16 mouse cellular contexts compared by ENCODE assay signal in genomic region chr1:55983522-55984066, GRCm38 (mm10).
A peak's percentile ranks its signal among the peaks of the same experiment; 100 is the strongest.
DNase-seq lines count a peak whose midpoint lies in the region; ATAC-seq and TF ChIP-seq lines count a peak whose summit lies in the region.
"Had no signal": no experiment of that assay in that cellular context is flagged by ENCODE, and none has a peak within 500 bp of the region (broad histone marks: within the 10 kb centered on the region; RNA-seq: fewer than 3 reads in every experiment).

No protein-coding gene starts in this region.

- no peak overlapping the region for H3K4me3 ChIP-seq in midbrain, postnatal 0 days (ENCODE audit: low read depth, low read length)
- no peak overlapping the region for H3K4me3 ChIP-seq in midbrain, embryonic 15.5 days
- no peak overlapping the region for H3K4me3 ChIP-seq in intestine, postnatal 0 days (ENCODE audit: low read depth, low read length)
- H3K4me3 ChIP-seq: limb, embryonic 13.5 days had no signal

- no peak overlapping the region for H3K27ac ChIP-seq in midbrain, postnatal 0 days (ENCODE audit: low read depth, low read length)
- no peak overlapping the region for H3K27ac ChIP-seq in midbrain, embryonic 15.5 days
- H3K27ac ChIP-seq in intestine, postnatal 0 days (ENCODE audit: low read depth, low read length), result no peak overlapping the region
- H3K27ac ChIP-seq: limb, embryonic 13.5 days had no signal

- no peak overlapping the region for H3K9ac ChIP-seq in midbrain, postnatal 0 days (replicated peaks; ENCODE audit: low read length, poor library complexity, severe bottlenecking)
- H3K9ac ChIP-seq in midbrain, embryonic 15.5 days, result no peak overlapping the region
- H3K9ac ChIP-seq in intestine, postnatal 0 days (ENCODE audit: low read depth, low read length), result no peak overlapping the region
- H3K9ac ChIP-seq: limb, embryonic 13.5 days had no signal

- H3K4me2 ChIP-seq in midbrain, postnatal 0 days (ENCODE audit: low read depth, low read length, poor library complexity, severe bottlenecking), result no peak overlapping the region
- H3K4me2 ChIP-seq in midbrain, embryonic 15.5 days, result no peak overlapping the region
- H3K4me2 ChIP-seq in intestine, postnatal 0 days (replicated peaks; ENCODE audit: low read depth), result no peak overlapping the region
- H3K4me2 ChIP-seq: limb, embryonic 13.5 days had no signal

- ATAC-seq in frontal cortex, adult (ENCODE audit: low TSS enrichment), result peak; percentile 93
- ATAC-seq in midbrain, postnatal 0 days (ENCODE audit: low FRiP score), result no peak
- ATAC-seq in midbrain, embryonic 15.5 days (replicated peaks), result no peak
- no peak for ATAC-seq in intestine, postnatal 0 days
- ATAC-seq: Patski had no signal

- H3K27me3 ChIP-seq in midbrain, postnatal 0 days (ENCODE audit: insufficient read depth, low read length), result no peaks in the 10 kb centered on the region
- H3K27me3 ChIP-seq in midbrain, embryonic 15.5 days (replicated peaks), result no peaks in the 10 kb centered on the region
- no peaks in the 10 kb centered on the region for H3K27me3 ChIP-seq in intestine, postnatal 0 days (replicated peaks; ENCODE audit: control insufficient read depth, insufficient read depth, low read length)
- H3K27me3 ChIP-seq: limb, embryonic 13.5 days had no signal

- no peak for TF ChIP-seq CTCF in midbrain, postnatal 0 days (IDR thresholded peaks at IDR 0.05)
- no peak for TF ChIP-seq CTCF in intestine, postnatal 0 days (IDR thresholded peaks at IDR 0.05; ENCODE audit: low read depth)

- no peak for DNase-seq in frontal cortex, postnatal 14 days (ENCODE audit: low spot score in 2 of 2)
- DNase-seq in midbrain, postnatal 0 days (ENCODE audit: low spot score), result peak; percentile 27
- DNase-seq in layer of hippocampus, adult 9-10 months (ENCODE audit: low spot score), result peak; percentile 9
- DNase-seq in right cerebral cortex, postnatal 4 days, result peak; percentile 32
- no peak for DNase-seq in gastrocnemius, postnatal 10 days
- DNase-seq: embryo, embryonic 11 days; kidney, adult 18-20 months; lung, postnatal 4 days; midbrain, embryonic 14.5 days; spleen, adult 18-20 months; thymus, postnatal 4 days had no signal

- no peaks in the 10 kb centered on the region for H3K9me3 ChIP-seq in midbrain, postnatal 0 days (ENCODE audit: low read length)
- no peaks in the 10 kb centered on the region for H3K9me3 ChIP-seq in midbrain, embryonic 15.5 days
- H3K9me3 ChIP-seq in intestine, postnatal 0 days (ENCODE audit: control insufficient read depth), result no peaks in the 10 kb centered on the region
- H3K9me3 ChIP-seq: limb, embryonic 13.5 days had no signal

- no peaks in the 10 kb centered on the region for H3K36me3 ChIP-seq in midbrain, postnatal 0 days (ENCODE audit: insufficient read depth, low read length)
- no peaks in the 10 kb centered on the region for H3K36me3 ChIP-seq in midbrain, embryonic 15.5 days (replicated peaks)
- no peaks in the 10 kb centered on the region for H3K36me3 ChIP-seq in intestine, postnatal 0 days (ENCODE audit: control insufficient read depth, insufficient read depth)
- H3K36me3 ChIP-seq: limb, embryonic 13.5 days had no signal

- WGBS in midbrain, postnatal 0 days, result 62% methylated on average over 5 of the region's 5 CpGs
- WGBS in midbrain, embryonic 15.5 days, result 63% methylated on average over 5 of the region's 5 CpGs
- 65% methylated on average over 5 of the region's 5 CpGs for WGBS in intestine, postnatal 0 days

- no peaks in the 10 kb centered on the region for H3K4me1 ChIP-seq in midbrain, postnatal 0 days (ENCODE audit: insufficient read depth, low read length)
- no peaks in the 10 kb centered on the region for H3K4me1 ChIP-seq in midbrain, embryonic 15.5 days
- H3K4me1 ChIP-seq in intestine, postnatal 0 days (replicated peaks; ENCODE audit: control insufficient read depth, insufficient read depth, low read length), result no peaks in the 10 kb centered on the region
- H3K4me1 ChIP-seq: limb, embryonic 13.5 days had no signal

Comparison
In these comparisons a context has a peak if more than half of its experiments do, and no peak if none do; other contexts are left out.
1. DNase-seq: peak in midbrain, postnatal 0 days (single experiment), layer of hippocampus, adult 9-10 months (single experiment) and right cerebral cortex, postnatal 4 days (single experiment); none in frontal cortex, postnatal 14 days (0 of 2) and gastrocnemius, postnatal 10 days (single experiment).